Mouse (Mus musculus) MEL (cell line): ENCODE data around the gene Nop9.

Experiments used
- CTCF ChIP-seq, 3 experiments: IDR thresholded peaks in 2 of 3; conservative IDR thresholded peaks in 1 of 3; 2 replicates each; pipeline ENCODE4 v1.5.1; 2011 to 2012; ENCODE audit warnings: low read length in 3 of 3, low read depth in 2 of 3, mild to moderate bottlenecking in 2 of 3, improper control_type of control experiment in 1 of 3, inconsistent platforms in 1 of 3, mixed read lengths in 1 of 3, moderate library complexity in 1 of 3; ENCODE audit not compliant: control insufficient read depth in 1 of 3, insufficient read depth in 1 of 3, poor library complexity in 1 of 3, severe bottlenecking in 1 of 3
- ETS1 ChIP-seq: IDR thresholded peaks from 2 replicates; pipeline ENCODE4 v1.6.1; 2012; ENCODE audit warnings: low read depth, mild to moderate bottlenecking, inconsistent platforms, low read length, improper control_type of control experiment, moderate library complexity
- MYC ChIP-seq: IDR thresholded peaks from 2 replicates; pipeline ENCODE4 v1.6.1; 2011; ENCODE audit warnings: low read depth, mild to moderate bottlenecking, low read length, improper control_type of control experiment, moderate library complexity
- POLR2A ChIP-seq, 2 experiments: IDR thresholded peaks; 2 replicates each; pipeline ENCODE4 v1.6.1; 2011 to 2012; ENCODE audit warnings: low read length in 2 of 2, mild to moderate bottlenecking in 2 of 2, control low read depth in 1 of 2, improper control_type of control experiment in 1 of 2, low read depth in 1 of 2, moderate library complexity in 1 of 2; ENCODE audit not compliant: control insufficient read depth in 1 of 2, insufficient read depth in 1 of 2, poor library complexity in 1 of 2
- POLR2AphosphoS2 ChIP-seq: IDR thresholded peaks from 2 replicates; pipeline ENCODE4 v1.6.1; 2011; ENCODE audit warnings: low read length, improper control_type of control experiment
- USF1 ChIP-seq: IDR thresholded peaks from 2 replicates; pipeline ENCODE4 v1.6.1; 2014; ENCODE audit warnings: low read depth, mild to moderate bottlenecking, inconsistent platforms, low read length, improper control_type of control experiment, moderate library complexity
- ZKSCAN1 ChIP-seq: IDR thresholded peaks from 2 replicates; pipeline ENCODE4 v1.6.1; 2012; ENCODE audit warnings: low read depth, mild to moderate bottlenecking, inconsistent platforms, low read length, improper control_type of control experiment, moderate library complexity

DNA sequence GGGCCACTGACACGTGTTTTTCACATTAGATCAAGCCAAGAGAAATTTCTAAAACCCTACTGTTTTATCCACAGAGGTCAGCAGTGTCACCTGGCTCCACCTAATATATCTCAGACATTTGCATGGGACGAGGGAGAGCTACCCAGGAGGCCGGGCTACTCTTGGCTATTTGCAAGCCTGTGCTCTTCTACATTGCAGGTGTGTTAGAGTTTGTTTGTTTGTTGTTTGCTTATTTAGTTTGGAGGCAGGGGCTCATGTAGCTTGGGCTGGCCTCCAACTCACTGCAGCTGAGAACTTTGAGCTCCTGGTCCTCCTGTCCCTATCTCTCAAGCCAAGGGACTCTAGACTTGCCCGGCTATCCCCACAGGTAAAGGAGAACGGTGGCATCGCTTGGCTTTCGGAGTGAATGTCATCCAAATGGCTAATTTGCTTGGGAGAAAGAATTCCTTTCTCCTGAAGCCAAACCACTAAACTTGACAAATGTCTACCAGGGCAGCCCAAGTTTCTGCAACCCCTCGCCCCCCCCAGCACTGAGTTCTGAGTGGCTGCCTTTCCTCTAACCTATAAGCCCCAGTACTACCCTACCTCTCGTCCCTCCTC, 37.0 kb downstream of the Nop9 start:
- no peak for TF ChIP-seq ETS1
- no peak for TF ChIP-seq ZKSCAN1
- no peak for TF ChIP-seq POLR2A (IDR thresholded peaks at IDR 0.05; ENCODE audit: control insufficient read depth in 1 of 2, insufficient read depth in 1 of 2, low read depth in 1 of 2, low read length in 2 of 2, poor library complexity in 1 of 2)
- TF ChIP-seq MYC = no peak
- TF ChIP-seq USF1 = no peak
- TF ChIP-seq POLR2AphosphoS2 = no peak
- TF ChIP-seq CTCF (IDR thresholded peaks at IDR 0.05 in 2 of 3, conservative IDR thresholded peaks at IDR 0.05 in 1 of 3; ENCODE audit: control insufficient read depth in 1 of 3, insufficient read depth in 1 of 3, low read depth in 2 of 3, low read length in 3 of 3, poor library complexity in 1 of 3, severe bottlenecking in 1 of 3) = no peak
